Mouse (Mus musculus) olfactory bulb, adult 2 months (tissue): ENCODE data around the gene Pik3r2. TPM values are rescaled to one million over a fixed set of nuclear protein-coding genes. Genes with fewer than 3 reads are reported as not detected.

Experiments
- H3K27ac ChIP-seq: fragments of 200-500 bp; 2 replicates; pipeline ENCODE4 v1.5.1; 2012; ENCODE audit warnings: low read depth, low read length; ENCODE audit not compliant: insufficient read depth
- H3K4me1 ChIP-seq: fragments of 200-500 bp; 2 replicates; pipeline ENCODE4 v1.6.1; 2012; ENCODE audit warnings: low read length; ENCODE audit not compliant: control insufficient read depth, insufficient read depth
- H3K4me3 ChIP-seq: fragments of 200-500 bp; 2 replicates; pipeline ENCODE4 v1.5.1; 2012; ENCODE audit warnings: mild to moderate bottlenecking, low read depth, low read length, moderate library complexity; ENCODE audit not compliant: insufficient read depth
- CTCF ChIP-seq: fragments of 200-500 bp; IDR thresholded peaks from 2 replicates; pipeline ENCODE4 v1.5.1; 2012; ENCODE audit warnings: low read depth, mild to moderate bottlenecking, low read length, moderate library complexity; ENCODE audit not compliant: insufficient read depth
- POLR2A ChIP-seq: fragments of 200-500 bp; IDR thresholded peaks from 2 replicates; pipeline ENCODE4 v1.6.1; 2012; ENCODE audit warnings: mild to moderate bottlenecking, low read depth, low read length, moderate library complexity; ENCODE audit not compliant: insufficient read depth
- WGBS: fragments of 180-500 bp; shearing (Covaris S2); methylation state at CpG from one replicate; pipeline ENCODE4 v1.1.7; 2018; 5-methylcytosine and 5-hydroxymethylcytosine counted together
- polyA plus RNA-seq: library from polyadenylated mRNA; stranded (reverse); fragments of >200 nt; gene quantifications from 2 replicates; pipeline ENCODE4 v1.2.4, GENCODE M21; 2012; ENCODE audit warnings: low replicate concordance; ENCODE audit not compliant: missing spikeins, insufficient read depth, insufficient read length

The Pik3r2 gene
- polyA plus RNA-seq, 1 experiment = not detected

DNA sequence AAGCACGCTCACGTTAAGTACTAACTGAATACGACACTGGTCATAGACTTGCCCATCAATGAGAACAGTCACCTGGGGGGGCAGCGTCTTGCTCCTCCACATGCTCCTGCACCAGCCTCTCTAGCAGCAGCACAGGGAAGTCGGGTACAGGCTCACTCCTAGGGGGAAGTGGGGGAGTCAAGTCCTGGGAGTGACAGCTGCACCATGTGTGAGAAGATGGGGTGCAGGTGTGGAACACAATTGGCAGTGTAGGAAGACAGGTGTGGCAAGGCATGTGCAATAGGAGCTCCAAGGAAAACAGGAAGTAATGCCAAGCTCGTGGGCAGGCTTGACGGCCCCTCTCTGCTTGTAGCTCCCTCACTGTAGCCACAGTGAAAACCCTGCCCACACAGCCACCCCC, 5.3 kb downstream of the Pik3r2 start:
- Histone ChIP-seq H3K27ac (no peak overlapping the region), H3K4me1 (peaks cover 61% of the 10 kb centered on the region), H3K4me3 (no peak overlapping the region)
- 81% methylated on average over 7 of the region's 7 CpGs for WGBS
- TF ChIP-seq CTCF = no peak

DNA sequence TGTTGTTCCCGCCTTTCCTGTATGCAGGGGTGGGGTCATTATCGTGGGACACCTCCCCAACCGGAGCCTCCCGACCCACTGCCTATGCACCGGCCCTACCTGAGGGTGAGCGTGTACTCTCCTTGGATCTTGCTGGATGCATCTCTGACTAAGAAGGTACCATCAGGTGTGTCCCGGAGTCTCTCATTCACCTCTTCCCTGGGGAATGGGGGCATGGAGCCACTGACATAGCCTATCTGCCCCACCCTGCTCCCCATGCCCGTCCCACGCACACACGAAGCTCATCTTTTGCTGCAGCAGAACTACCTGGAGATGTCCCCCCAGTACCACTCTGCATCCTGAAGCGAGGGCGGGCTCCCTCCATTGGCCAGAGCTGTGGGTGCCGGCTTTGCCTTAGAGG, 5.8 kb downstream of the Pik3r2 start:
- no peak for TF ChIP-seq POLR2A
- no peak for TF ChIP-seq CTCF
- 94% methylated on average over 13 of the region's 13 CpGs for WGBS
- no peak overlapping the region for H3K4me3 ChIP-seq
- peaks cover 65% of the 10 kb centered on the region for H3K4me1 ChIP-seq
- H3K27ac ChIP-seq = no peak overlapping the region

DNA sequence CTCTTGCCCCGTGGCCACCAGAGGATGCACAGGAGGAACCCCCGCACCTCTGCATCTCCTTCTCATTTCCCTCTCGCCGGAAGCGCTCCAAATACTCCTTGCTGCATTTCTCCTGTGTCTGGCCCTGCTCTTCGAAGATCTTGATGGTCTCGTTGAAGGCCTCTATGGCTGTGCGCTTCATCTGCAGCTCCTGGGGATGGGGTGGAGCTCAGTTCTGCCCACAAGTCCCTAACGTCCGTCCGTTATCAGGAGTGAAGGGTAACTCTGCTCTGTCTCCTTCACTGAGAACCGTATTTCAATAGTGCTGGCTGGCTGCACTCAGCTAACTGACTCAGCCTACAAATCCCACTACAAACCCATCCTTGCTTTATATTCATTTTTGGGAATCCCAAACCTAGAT, 6.7 kb downstream of the Pik3r2 start:
- Histone ChIP-seq H3K4me1 (peaks cover 58% of the 10 kb centered on the region), H3K4me3 (no peak overlapping the region), H3K27ac (no peak overlapping the region)
- TF ChIP-seq CTCF = no peak
- no peak for TF ChIP-seq POLR2A
- WGBS = 77% methylated on average over 12 of the region's 12 CpGs

DNA sequence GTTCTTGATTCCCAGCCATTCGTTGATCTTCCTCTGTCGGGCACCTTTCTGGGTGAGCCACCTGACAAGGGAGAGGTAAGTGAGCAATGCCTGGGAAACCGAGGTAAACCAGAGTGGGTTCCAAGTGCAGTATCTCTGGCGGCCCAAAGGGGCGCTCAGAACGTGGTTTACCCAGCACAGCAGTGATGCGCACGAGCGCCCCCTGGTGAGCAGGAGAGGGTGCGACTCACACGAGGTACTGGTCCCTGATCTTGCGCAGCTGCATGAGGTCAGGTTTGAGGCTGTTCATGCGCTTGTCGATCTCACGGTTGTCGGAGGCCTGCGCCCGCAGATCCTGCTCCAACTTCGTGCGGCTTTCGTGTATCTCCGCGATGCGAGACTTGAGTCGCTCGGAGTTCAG, 7.2 kb downstream of the Pik3r2 start:
- TF ChIP-seq CTCF (peak; percentile 99), POLR2A (no peak)
- no peak overlapping the region for H3K27ac ChIP-seq
- H3K4me1 ChIP-seq = peaks cover 53% of the 10 kb centered on the region
- H3K4me3 ChIP-seq = no peak overlapping the region
- WGBS = 8% methylated on average over 26 of the region's 26 CpGs

DNA sequence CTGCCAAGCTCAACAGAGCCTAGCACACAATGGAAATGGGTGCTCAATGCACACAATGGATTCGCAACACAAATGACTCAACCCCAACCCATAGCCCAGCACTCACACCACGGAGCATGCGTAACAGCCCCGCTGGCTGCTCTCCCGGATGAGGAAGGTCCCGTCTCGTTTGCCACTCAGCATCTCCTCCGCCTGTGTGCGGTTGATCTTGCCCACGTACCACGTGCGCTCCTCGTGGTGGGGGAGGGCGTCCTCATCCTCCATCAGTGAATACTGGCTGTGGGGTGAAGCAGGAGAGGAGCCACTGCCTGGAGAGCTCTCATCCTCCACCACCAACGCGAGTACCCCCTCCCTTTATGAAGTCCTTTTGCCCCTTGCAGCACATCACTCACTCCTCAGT, 7.6 kb downstream of the Pik3r2 start:
- WGBS = 77% methylated on average over 16 of the region's 16 CpGs
- TF ChIP-seq CTCF = no peak
- TF ChIP-seq POLR2A = no peak

DNA sequence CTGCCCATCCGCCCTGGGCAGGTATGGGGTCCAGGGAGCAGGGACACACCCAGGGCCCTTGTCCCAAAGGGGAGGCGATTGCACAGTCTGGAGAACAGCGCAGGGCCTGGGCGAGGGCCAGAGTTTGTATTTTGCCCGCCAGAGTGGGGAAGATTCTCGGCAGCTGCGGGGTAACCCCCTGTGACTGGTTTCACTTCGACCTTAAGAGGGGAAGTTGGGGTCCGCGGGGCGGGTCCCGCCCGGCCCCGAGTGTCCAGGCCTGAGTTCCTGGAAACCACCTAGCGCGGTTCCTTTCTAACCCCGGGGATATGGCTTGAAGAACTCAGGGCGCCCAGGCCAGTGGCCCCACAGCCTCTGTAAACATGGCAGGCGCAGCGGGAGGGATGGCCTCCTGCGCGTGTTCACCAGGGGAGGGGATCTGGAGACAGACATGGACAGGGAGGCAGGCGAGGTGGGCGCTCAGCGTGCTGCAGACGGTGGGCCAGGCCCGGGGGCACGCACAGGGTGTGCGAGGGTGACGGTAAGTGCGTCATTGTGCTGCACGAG, 8.2 kb downstream of the Pik3r2 start:
- 94% methylated on average over 32 of the region's 32 CpGs for WGBS
- TF ChIP-seq POLR2A (no peak), CTCF (no peak)
- Histone ChIP-seq H3K27ac (no peak overlapping the region), H3K4me3 (no peak overlapping the region), H3K4me1 (peaks cover 43% of the 10 kb centered on the region)

More for the DNA sequence above, 7.6 kb downstream of the Pik3r2 start:
- H3K4me1 ChIP-seq = peaks cover 49% of the 10 kb centered on the region
- H3K4me3 ChIP-seq = no peak overlapping the region
- no peak overlapping the region for H3K27ac ChIP-seq

DNA sequence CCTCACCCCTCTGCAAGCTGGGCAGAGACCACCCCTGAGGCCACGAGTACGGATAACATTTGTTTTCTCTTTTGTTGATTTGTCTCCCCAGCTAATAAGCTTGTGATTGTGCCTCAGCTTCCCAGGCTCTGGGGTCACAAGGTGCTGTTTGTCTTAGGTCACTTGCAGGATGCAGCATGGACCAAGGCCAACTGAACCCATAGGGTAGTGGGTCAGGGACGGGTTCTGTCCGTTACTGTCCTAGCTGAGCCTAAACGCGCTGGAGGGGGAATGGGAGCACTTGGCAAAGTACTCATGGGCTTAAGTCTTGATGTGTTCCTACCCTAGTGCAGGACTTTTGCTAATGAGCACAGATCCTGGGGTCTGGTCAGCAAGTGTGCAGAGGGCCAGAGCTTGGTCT, 9.0 kb downstream of the Pik3r2 start:
- H3K27ac ChIP-seq = no peak overlapping the region
- 76% methylated on average over 6 of the region's 6 CpGs for WGBS
- TF ChIP-seq POLR2A = no peak
- no peak for TF ChIP-seq CTCF
- peaks cover 35% of the 10 kb centered on the region for H3K4me1 ChIP-seq
- no peak overlapping the region for H3K4me3 ChIP-seq

DNA sequence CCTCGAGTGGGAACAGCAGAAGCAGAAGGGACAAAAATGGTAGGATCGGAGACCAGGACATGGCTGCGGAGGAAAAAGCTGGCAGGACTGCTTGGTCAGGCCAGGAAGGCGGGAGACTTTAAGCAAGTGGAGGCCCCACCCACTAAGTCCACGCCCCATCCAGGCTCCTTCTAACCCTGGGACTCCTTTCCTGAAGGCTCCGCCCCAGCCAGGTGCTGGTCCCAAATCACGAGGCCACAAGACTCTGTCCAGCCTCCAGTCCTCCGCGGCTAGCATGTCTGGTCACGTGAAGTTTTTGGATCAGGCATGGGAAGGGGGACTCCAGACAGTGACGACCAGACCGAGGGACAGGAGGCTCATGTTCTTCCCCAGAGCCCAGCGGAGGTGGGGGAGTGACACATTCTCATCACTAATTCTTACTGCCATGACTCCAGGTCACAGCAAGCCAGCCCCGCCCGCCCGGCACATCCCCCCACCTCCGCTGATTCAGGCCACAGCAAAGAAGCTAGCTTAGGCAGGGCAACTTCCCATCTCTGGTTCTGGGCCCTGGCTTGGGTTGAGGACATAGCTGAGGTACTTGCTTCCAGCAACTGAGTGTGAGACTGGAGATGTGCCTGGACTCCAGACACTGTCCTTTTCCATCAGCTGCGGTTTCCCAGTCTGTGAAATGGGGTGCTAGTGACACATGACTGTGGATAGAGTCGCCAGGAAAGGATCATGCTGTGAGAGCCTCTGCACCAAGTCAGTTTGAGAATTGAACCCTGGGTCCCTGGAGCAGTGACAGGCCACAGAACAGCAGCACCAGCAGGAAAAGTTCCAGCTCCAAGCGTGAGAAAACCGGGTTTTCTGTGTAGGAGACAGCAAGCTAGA, 9.7 kb downstream of the Pik3r2 start:
- Histone ChIP-seq H3K27ac (no peak overlapping the region), H3K4me1 (peaks cover 30% of the 10 kb centered on the region), H3K4me3 (peak overlapping the region; percentile 19)
- TF ChIP-seq CTCF (no peak), POLR2A (no peak)
- WGBS = 19% methylated on average over 21 of the region's 21 CpGs

DNA sequence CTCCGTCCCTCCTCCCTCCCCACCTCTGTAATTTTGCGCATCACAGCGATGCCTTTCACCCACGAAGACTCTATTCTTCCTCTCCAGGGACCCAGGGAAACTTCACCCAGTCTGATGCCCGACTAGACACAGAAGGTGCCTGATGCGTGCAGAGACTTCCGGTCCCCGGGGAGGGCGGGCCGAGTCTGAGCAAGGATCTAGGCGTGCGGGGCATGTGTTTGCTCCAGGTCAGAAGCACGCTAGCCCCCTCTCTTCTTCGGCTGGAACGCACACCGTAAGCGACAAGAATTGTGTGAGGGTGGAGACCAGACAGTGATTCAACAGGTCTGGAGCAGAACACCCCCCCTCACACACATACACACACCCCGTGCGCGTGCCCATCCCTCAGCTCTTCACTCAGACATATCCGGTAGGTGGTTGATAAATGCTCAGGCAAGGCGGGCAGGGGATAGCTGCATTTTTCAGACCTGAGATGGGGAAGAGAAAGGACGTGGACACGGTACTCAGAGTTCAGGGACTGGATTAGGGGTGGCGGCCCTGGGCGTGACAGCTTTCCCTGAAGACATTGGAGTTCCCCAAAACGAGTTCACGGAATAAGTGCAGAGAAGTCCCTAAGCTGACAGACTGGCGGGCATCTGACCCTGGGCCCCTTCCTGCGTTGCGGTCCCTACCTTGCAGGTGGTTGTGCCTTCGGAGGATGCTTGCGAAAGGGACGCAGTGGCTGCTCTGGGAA, 10.5 kb downstream of the Pik3r2 start:
- Histone ChIP-seq H3K27ac (no peak overlapping the region), H3K4me1 (peaks cover 32% of the 10 kb centered on the region), H3K4me3 (peak overlapping the region; percentile 19)
- TF ChIP-seq CTCF (no peak), POLR2A (no peak)
- 7% methylated on average over 34 of the region's 34 CpGs for WGBS
